Mouse (Mus musculus) embryonic fibroblast, embryonic 13.5 days (primary cell): ENCODE data around the gene Ube2u.

Experiments used
- CTCF ChIP-seq: IDR thresholded peaks from 2 replicates; pipeline ENCODE4 v1.5.1; 2011; ENCODE audit warnings: mild to moderate bottlenecking, control low read depth, low read length, moderate library complexity, borderline replicate concordance; ENCODE audit not compliant: insufficient read depth
- POLR2A ChIP-seq: IDR thresholded peaks from 2 replicates; pipeline ENCODE4 v1.6.1; 2011; ENCODE audit warnings: low read depth, mild to moderate bottlenecking, control low read depth, low read length, moderate library complexity

DNA sequence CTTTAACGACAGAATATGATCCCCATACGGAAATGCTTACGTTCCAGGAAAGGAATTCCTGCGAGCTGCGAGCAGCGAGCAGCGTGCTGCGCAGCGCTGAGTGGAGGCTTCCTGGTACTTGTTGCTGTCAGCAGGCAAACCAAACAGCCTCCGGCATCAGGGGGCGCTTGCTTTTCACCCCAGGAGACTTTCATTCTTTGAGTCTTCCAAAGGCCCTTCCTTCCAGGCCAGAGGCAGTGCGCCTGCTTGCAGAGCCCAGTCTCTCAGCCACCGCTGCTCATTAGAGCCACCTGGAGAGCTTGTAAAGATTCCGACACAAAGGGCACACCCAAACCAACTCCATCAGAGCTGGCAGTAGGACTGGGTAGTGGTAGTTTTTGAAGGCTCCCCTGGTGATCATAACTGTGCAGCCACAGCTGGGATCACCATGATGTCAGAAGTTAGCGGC is 48.9 kb downstream of the Ube2u start:
- TF ChIP-seq POLR2A (no peak), CTCF (no peak)
